Mouse (Mus musculus) liver, adult 2 months (tissue): ENCODE measurements around the gene Aldoc. TPM values are rescaled to one million over a fixed set of nuclear protein-coding genes. Genes with fewer than 3 reads are reported as not detected.

ENCODE experiments used
- DNase-seq: peaks from one replicate; pipeline ENCODE4 v3.0.0-alpha.2; 2011; ENCODE audit warnings: low read depth, low spot score; ENCODE audit errors: extremely low read depth
- H3K27ac ChIP-seq: fragments of 200-500 bp; replicated peaks from 2 replicates; pipeline ENCODE4 v1.5.1; 2012; ENCODE audit warnings: low read depth, mild to moderate bottlenecking, control low read depth, inconsistent platforms, low read length; ENCODE audit not compliant: insufficient read depth
- H3K27me3 ChIP-seq: fragments of 200-500 bp; 2 replicates; pipeline ENCODE4 v1.6.1; 2012; ENCODE audit warnings: mild to moderate bottlenecking, moderate library complexity, low read length, inconsistent platforms; ENCODE audit not compliant: control insufficient read depth, insufficient read depth
- H3K36me3 ChIP-seq: fragments of 200-500 bp; 2 replicates; pipeline ENCODE4 v1.6.1; 2012; ENCODE audit warnings: low read length, inconsistent platforms; ENCODE audit not compliant: control insufficient read depth, insufficient read depth
- H3K4me1 ChIP-seq: fragments of 200-500 bp; 2 replicates; pipeline ENCODE4 v1.6.1; 2011; ENCODE audit warnings: low read length; ENCODE audit not compliant: control insufficient read depth, insufficient read depth
- H3K4me3 ChIP-seq: fragments of 200-500 bp; 2 replicates; pipeline ENCODE4 v1.5.1; 2011; ENCODE audit warnings: low read depth, mild to moderate bottlenecking, control low read depth, low read length, moderate library complexity; ENCODE audit not compliant: insufficient read depth
- H3K79me2 ChIP-seq: fragments of 200-500 bp; 2 replicates; pipeline ENCODE4 v1.6.1; 2012; ENCODE audit warnings: inconsistent platforms, mild to moderate bottlenecking, low read length, moderate library complexity; ENCODE audit not compliant: control insufficient read depth, insufficient read depth
- H3K9ac ChIP-seq: fragments of 200-500 bp; 2 replicates; pipeline ENCODE4 v1.6.1; 2012; ENCODE audit warnings: low read depth, mild to moderate bottlenecking, control low read depth, inconsistent platforms, low read length
- CTCF ChIP-seq: fragments of 200-500 bp; IDR thresholded peaks from 2 replicates; pipeline ENCODE4 v1.5.1; 2011; ENCODE audit warnings: low read depth, low read length, control low read depth
- POLR2A ChIP-seq: fragments of 200-500 bp; IDR thresholded peaks from 2 replicates; pipeline ENCODE4 v1.6.1; 2011; ENCODE audit warnings: low read length, control low read depth; ENCODE audit not compliant: insufficient read depth; ENCODE audit errors: extremely low read depth
- WGBS: fragments of 180-500 bp; shearing (Covaris S2); methylation state at CpG from one replicate; pipeline ENCODE4 v1.1.7; 2018; 5-methylcytosine and 5-hydroxymethylcytosine counted together
- polyA plus RNA-seq: library from polyadenylated mRNA; depleted of rRNA; stranded (reverse); fragments of >200 nt; gene quantifications from 2 replicates; pipeline ENCODE4 v1.2.3, GENCODE M21; 2012; rRNA removed
- total RNA-seq: library from RNA; depleted of rRNA; stranded (reverse); fragments of >200 nt; gene quantifications from 2 replicates; pipeline ENCODE4 v1.2.3, GENCODE M21; 2014; rRNA removed

Gene Aldoc
- total and polyA plus RNA-seq, 2 experiments = 16.9 to 19.1 TPM

DNA sequence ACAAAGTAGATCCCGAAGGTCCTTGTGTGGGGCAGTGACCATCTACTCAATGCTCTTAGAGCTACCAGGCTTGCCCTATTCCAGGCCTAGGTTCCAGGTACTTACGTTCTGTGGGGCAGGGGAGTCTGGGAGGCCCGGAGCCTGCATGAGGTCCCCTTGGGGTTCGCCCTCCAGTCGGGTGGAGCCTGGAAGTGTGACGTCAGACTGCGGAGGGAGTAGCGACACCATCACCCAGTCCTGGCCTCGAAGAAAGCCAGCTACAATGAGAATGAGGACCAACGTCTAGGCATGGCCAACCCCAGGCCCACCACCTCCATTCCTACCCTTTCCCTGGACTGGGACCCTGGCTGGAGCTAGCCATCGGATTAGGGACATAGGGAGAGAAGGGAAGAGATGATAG, 48.9 kb downstream of the Aldoc start:
- 97% methylated on average over 11 of the region's 11 CpGs for WGBS
- Histone ChIP-seq H3K4me1 (0 out of 2 replicates have a peak, but pooled peaks cover 3% of the 10 kb centered on the region), H3K4me3 (no peak overlapping the region), H3K79me2 (no peaks in the 10 kb centered on the region), H3K36me3 (no peaks in the 10 kb centered on the region), H3K9ac (no peak overlapping the region), H3K27ac (no peak overlapping the region), H3K27me3 (no peaks in the 10 kb centered on the region)
- TF ChIP-seq POLR2A = no peak
- no peak for TF ChIP-seq CTCF
- no peak for DNase-seq

DNA sequence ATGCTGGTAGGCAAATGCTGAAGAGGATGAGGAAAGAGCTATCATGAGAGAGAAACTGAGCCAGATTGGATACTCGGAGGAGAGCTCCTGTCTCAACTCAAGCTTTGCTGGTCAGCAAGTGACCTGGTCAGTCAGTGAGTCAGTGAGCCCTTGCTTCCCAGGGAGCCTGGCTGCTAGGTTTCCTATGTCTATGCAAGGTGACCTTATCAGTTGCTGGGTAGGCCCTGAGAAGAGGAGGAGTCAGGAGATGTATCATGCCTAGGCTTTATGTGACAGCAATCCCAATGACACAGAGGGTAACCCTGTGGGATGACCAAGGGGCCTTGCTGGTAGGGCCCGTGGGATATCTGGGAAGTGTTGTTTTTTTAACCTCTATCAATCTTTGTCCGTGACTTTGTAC, 49.4 kb downstream of the Aldoc start:
- no peak for TF ChIP-seq POLR2A
- TF ChIP-seq CTCF = no peak
- Histone ChIP-seq H3K4me1 (0 out of 2 replicates have a peak, but pooled peaks cover 3% of the 10 kb centered on the region), H3K4me3 (no peak overlapping the region), H3K36me3 (no peaks in the 10 kb centered on the region), H3K9ac (no peak overlapping the region), H3K27me3 (no peaks in the 10 kb centered on the region), H3K79me2 (no peaks in the 10 kb centered on the region), H3K27ac (no peak overlapping the region)
- 61% methylated on average over 3 of the region's 3 CpGs for WGBS
- no peak for DNase-seq

DNA sequence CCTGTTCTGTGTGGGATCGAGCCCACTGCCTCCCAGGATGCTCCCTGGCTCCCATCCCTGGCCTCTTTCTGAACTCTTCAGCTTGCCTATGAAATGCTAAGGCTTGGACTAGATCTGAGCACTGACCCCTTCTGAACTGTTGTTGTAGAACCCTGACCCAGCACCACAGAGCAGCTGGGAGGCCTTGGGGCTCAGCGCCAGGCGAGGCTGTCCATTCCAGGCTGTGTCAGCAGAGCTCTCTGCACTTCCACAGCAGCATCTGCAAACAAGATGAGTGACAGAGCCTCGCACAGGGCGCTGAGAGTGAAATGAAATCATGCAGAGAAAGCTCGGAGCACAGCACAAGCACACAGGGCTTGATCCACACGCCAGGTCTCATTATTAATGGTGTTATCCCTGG, 49.8 kb downstream of the Aldoc start:
- H3K4me3 ChIP-seq = no peak overlapping the region
- peak; percentile 66 for DNase-seq
- no peaks in the 10 kb centered on the region for H3K36me3 ChIP-seq
- no peak overlapping the region for H3K9ac ChIP-seq
- H3K27ac ChIP-seq = no peak overlapping the region
- H3K79me2 ChIP-seq = no peaks in the 10 kb centered on the region
- TF ChIP-seq POLR2A = no peak
- 0 out of 2 replicates have a peak, but pooled peaks cover 3% of the 10 kb centered on the region for H3K4me1 ChIP-seq
- no peaks in the 10 kb centered on the region for H3K27me3 ChIP-seq
- WGBS = 22% methylated on average over 7 of the region's 7 CpGs

DNA sequence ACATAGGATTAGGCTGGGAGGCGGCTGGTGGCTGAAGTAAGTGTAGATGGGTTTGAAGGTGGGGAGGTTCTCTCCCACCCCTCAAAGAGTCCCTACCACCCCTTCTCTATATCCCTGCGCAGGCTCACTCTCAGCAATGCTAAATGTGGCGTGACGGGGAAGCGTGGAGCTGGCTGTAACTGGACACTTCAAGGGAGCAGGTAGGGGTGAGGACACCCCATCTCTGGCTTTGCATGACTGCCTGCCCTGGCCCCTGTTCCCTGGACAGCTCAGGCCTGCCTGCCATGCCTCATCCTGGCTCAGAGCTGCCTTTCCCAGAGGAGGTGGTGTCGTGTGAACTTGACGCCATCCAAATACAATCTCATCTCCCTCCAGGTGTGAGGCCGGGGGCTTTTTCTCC, 51.4 kb downstream of the Aldoc start:
- TF ChIP-seq POLR2A (no peak), CTCF (no peak)

More for the DNA sequence above, 51.4 kb downstream of the Aldoc start:
- Histone ChIP-seq H3K36me3 (no peaks in the 10 kb centered on the region), H3K4me3 (no peak overlapping the region), H3K9ac (no peak overlapping the region), H3K79me2 (no peaks in the 10 kb centered on the region), H3K27ac (no peak overlapping the region), H3K4me1 (0 out of 2 replicates have a peak, but pooled peaks cover 3% of the 10 kb centered on the region), H3K27me3 (no peaks in the 10 kb centered on the region)
- no peak for DNase-seq
- 96% methylated on average over 8 of the region's 8 CpGs for WGBS

Other genes starting within 250 kb of the Aldoc start
- 16.4 and 18.2 TPM in 2 replicates for gene Eral1, start 242.6 kb upstream of the Aldoc start, total RNA-seq
- 25.2 and 27.2 TPM in 2 replicates for gene Eral1, start 242.6 kb upstream of the Aldoc start, polyA plus RNA-seq
- 2.5 and 3.4 TPM in 2 replicates for gene Fam222b, start 228.3 kb upstream of the Aldoc start, total RNA-seq
- 12.5 and 13.6 TPM in 2 replicates for gene Fam222b, start 228.3 kb upstream of the Aldoc start, polyA plus RNA-seq
- gene Traf4, start 157.4 kb upstream of the Aldoc start, total RNA-seq = 8.8 and 11.1 TPM in 2 replicates
- 69.0 and 73.5 TPM in 2 replicates for gene Traf4, start 157.4 kb upstream of the Aldoc start, polyA plus RNA-seq
- gene Nek8, start 146.3 kb upstream of the Aldoc start, total RNA-seq = 4.1 and 5.2 TPM in 2 replicates
- gene Nek8, start 146.3 kb upstream of the Aldoc start, polyA plus RNA-seq = 5.2 and 7.2 TPM in 2 replicates
- gene Tlcd1, start 146.3 kb upstream of the Aldoc start, total RNA-seq = 44.8 and 50.7 TPM in 2 replicates
- 46.6 and 61.5 TPM in 2 replicates for gene Tlcd1, start 146.3 kb upstream of the Aldoc start, polyA plus RNA-seq
- 318 and 352 TPM in 2 replicates for gene Rpl23a, start 139.4 kb upstream of the Aldoc start, total RNA-seq
- gene Rpl23a, start 139.4 kb upstream of the Aldoc start, polyA plus RNA-seq = 88.5 and 110 TPM in 2 replicates
- 2.6 and 2.8 TPM in 2 replicates for gene Rab34, start 134.5 kb upstream of the Aldoc start, total RNA-seq
- gene Rab34, start 134.5 kb upstream of the Aldoc start, polyA plus RNA-seq = 5.2 and 5.3 TPM in 2 replicates
- 0.55 and 0.60 TPM in 2 replicates for gene Proca1, start 129.6 kb upstream of the Aldoc start, total RNA-seq
- gene Proca1, start 129.6 kb upstream of the Aldoc start, polyA plus RNA-seq = 0.24 and 0.35 TPM in 2 replicates
- gene Sdf2, start 77.2 kb upstream of the Aldoc start, total RNA-seq = 45.5 and 48.1 TPM in 2 replicates
- gene Sdf2, start 77.2 kb upstream of the Aldoc start, polyA plus RNA-seq = 63.9 and 70.1 TPM in 2 replicates
- gene Supt6, start 77.0 kb upstream of the Aldoc start, total RNA-seq = 11.0 and 13.0 TPM in 2 replicates
- 8.0 and 8.9 TPM in 2 replicates for gene Supt6, start 77.0 kb upstream of the Aldoc start, polyA plus RNA-seq
- gene 2610507B11Rik, start 61.2 kb upstream of the Aldoc start, total RNA-seq = 66.7 and 68.6 TPM in 2 replicates
- 42.5 and 43.6 TPM in 2 replicates for gene 2610507B11Rik, start 61.2 kb upstream of the Aldoc start, polyA plus RNA-seq
- 0.18 and 0.27 TPM in 2 replicates for gene BC030499, start 32.1 kb upstream of the Aldoc start, total RNA-seq
- 0.11 and 0.13 TPM in 2 replicates for gene BC030499, start 32.1 kb upstream of the Aldoc start, polyA plus RNA-seq
- gene Spag5, start 21.4 kb upstream of the Aldoc start, total RNA-seq = 0.54 and 0.83 TPM in 2 replicates
- 0.15 and 0.19 TPM in 2 replicates for gene Spag5, start 21.4 kb upstream of the Aldoc start, polyA plus RNA-seq
- 6.6 and 8.6 TPM in 2 replicates for gene Pigs, start 5.4 kb downstream of the Aldoc start, total RNA-seq
- gene Pigs, start 5.4 kb downstream of the Aldoc start, polyA plus RNA-seq = 34.9 and 35.5 TPM in 2 replicates
- gene Unc119, start 20.5 kb downstream of the Aldoc start, total RNA-seq = 5.5 and 7.2 TPM in 2 replicates
- 7.7 and 12.7 TPM in 2 replicates for gene Unc119, start 20.5 kb downstream of the Aldoc start, polyA plus RNA-seq
- not detected in 2 replicates for gene Foxn1, start 63.6 kb downstream of the Aldoc start, total RNA-seq
- gene Foxn1, start 63.6 kb downstream of the Aldoc start, polyA plus RNA-seq = not detected in 2 replicates
- gene Slc13a2, start 99.2 kb downstream of the Aldoc start, total RNA-seq = 0.65 and 1.9 TPM in 2 replicates
- 4.7 and 5.6 TPM in 2 replicates for gene Slc13a2, start 99.2 kb downstream of the Aldoc start, polyA plus RNA-seq
- 36.2 and 38.0 TPM in 2 replicates for gene Slc46a1, start 142.7 kb downstream of the Aldoc start, total RNA-seq
- gene Slc46a1, start 142.7 kb downstream of the Aldoc start, polyA plus RNA-seq = 133 and 146 TPM in 2 replicates
- gene Sarm1, start 174.8 kb downstream of the Aldoc start, total RNA-seq = 0.09 and 0.34 TPM in 2 replicates
- 0.21 and 0.24 TPM in 2 replicates for gene Sarm1, start 174.8 kb downstream of the Aldoc start, polyA plus RNA-seq
- 2,089 and 2,597 TPM in 2 replicates for gene Vtn, start 176.1 kb downstream of the Aldoc start, total RNA-seq
- 3,152 and 3,193 TPM in 2 replicates for gene Vtn, start 176.1 kb downstream of the Aldoc start, polyA plus RNA-seq
- 0.34 and 0.37 TPM in 2 replicates for gene Sebox, start 180.5 kb downstream of the Aldoc start, total RNA-seq
- 0.36 and 0.91 TPM in 2 replicates for gene Sebox, start 180.5 kb downstream of the Aldoc start, polyA plus RNA-seq
- 7.7 and 10.8 TPM in 2 replicates for gene Tmem199, start 189.2 kb downstream of the Aldoc start, total RNA-seq
- gene Tmem199, start 189.2 kb downstream of the Aldoc start, polyA plus RNA-seq = 5.9 and 6.1 TPM in 2 replicates
- gene Poldip2, start 189.2 kb downstream of the Aldoc start, total RNA-seq = 63.5 and 67.5 TPM in 2 replicates
- 77.6 and 80.9 TPM in 2 replicates for gene Poldip2, start 189.2 kb downstream of the Aldoc start, polyA plus RNA-seq
- gene Tnfaip1, start 213.4 kb downstream of the Aldoc start, total RNA-seq = 11.5 and 14.4 TPM in 2 replicates
- 13.9 and 16.7 TPM in 2 replicates for gene Tnfaip1, start 213.4 kb downstream of the Aldoc start, polyA plus RNA-seq
- 107 and 120 TPM in 2 replicates for gene Ift20, start 213.4 kb downstream of the Aldoc start, total RNA-seq
- 80.7 and 84.2 TPM in 2 replicates for gene Ift20, start 213.4 kb downstream of the Aldoc start, polyA plus RNA-seq
- 102 and 123 TPM in 2 replicates for gene Tmem97, start 227.8 kb downstream of the Aldoc start, total RNA-seq
- 76.5 and 91.6 TPM in 2 replicates for gene Tmem97, start 227.8 kb downstream of the Aldoc start, polyA plus RNA-seq